Mouse (Mus musculus): ENCODE data around the gene Lcn5. TPM values are rescaled to one million over a fixed set of nuclear protein-coding genes. Genes with fewer than 3 reads are reported as not detected.

The Lcn5 gene
- not detected in 2 replicates for total RNA-seq (2017)

DNA sequence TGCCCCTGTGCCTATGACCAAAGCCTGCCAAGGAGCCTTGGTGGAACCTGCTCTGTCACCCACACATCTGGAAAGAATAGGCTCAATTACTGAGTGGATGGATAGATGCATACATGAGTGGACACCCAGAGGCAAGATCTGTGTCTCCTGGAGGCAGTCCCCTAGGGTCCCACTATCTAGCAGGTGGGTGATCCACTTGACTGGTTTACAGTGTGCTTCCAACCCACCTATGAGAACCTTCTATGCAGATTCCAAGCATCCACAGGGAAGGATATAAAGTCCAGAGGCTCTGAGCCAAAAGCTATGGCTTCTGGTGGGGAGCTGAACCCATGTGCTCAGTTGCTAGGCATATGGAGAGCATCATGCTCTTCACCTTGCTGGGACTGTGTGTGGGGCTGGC is at the start of gene Lcn5:
Lcn5 (plus strand) TSS at position 301 of the 400 bp plus-strand sequence.
- no peak for ATAC-seq (replicated peaks in 1 of 2; ENCODE audit: insufficient read depth in 1 of 2, low FRiP score in 2 of 2, low TSS enrichment in 1 of 2, low read depth in 1 of 2, poor library complexity in 2 of 2, severe bottlenecking in 2 of 2)

DNA sequence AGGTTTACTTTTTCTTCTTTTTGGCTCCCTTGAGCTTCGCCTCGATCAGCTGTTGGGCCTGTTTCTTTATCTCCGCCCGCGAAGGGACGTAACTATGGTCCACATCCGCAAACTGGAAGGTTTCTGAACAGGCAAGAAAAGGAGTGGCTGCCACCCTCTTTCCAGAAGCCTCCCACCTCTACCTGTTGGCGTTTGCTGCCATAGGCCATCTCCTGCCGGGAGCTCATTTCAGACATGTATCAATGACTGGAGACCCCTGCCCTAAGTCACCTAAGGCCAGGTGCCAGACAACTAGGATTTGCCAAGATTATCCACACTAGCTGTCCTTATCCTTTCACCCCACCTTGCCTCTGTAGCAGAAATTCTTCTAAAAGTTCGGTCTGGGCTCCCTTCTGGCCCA is 49.1 kb upstream of the Lcn5 start:
- peak; percentile 12 to 26; a peak in 2 of 4 replicates for ATAC-seq (replicated peaks in 1 of 2; ENCODE audit: insufficient read depth in 1 of 2, low FRiP score in 2 of 2, low TSS enrichment in 1 of 2, low read depth in 1 of 2, poor library complexity in 2 of 2, severe bottlenecking in 2 of 2)

- ATAC-seq (replicated peaks in 1 of 2; ENCODE audit: insufficient read depth in 1 of 2, low FRiP score in 2 of 2, low TSS enrichment in 1 of 2, low read depth in 1 of 2, poor library complexity in 2 of 2, severe bottlenecking in 2 of 2) = no peak
These were observed 41.4 kb upstream of the Lcn5 start for GRCm38 (mm10) chr2:25616398-25616797.

DNA sequence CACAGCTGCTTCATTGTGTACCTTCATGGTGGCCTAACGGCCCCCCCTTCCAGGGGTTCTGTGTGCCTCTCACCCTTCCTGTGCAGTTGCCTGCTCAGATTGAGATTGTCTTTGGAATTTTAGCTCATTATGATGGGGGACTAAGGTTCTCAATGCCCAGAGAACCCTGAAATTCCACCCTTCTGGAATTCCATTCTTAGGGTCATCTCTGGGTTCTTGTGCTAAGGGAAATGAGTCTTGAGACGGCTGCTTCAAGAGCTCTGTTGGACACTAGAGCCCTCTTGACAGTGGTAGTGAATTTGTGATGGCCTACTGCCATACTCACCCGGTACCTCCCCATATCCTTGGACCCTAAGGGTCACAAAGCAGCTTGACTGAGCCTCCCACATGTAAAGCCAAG is 40.2 kb upstream of the Lcn5 start, which contains the start of gene Ccdc183:
Ccdc183 (minus strand) TSS at position 101 of the 400 bp plus-strand sequence.
- no peak for ATAC-seq (replicated peaks in 1 of 2; ENCODE audit: insufficient read depth in 1 of 2, low FRiP score in 2 of 2, low TSS enrichment in 1 of 2, low read depth in 1 of 2, poor library complexity in 2 of 2, severe bottlenecking in 2 of 2)

DNA sequence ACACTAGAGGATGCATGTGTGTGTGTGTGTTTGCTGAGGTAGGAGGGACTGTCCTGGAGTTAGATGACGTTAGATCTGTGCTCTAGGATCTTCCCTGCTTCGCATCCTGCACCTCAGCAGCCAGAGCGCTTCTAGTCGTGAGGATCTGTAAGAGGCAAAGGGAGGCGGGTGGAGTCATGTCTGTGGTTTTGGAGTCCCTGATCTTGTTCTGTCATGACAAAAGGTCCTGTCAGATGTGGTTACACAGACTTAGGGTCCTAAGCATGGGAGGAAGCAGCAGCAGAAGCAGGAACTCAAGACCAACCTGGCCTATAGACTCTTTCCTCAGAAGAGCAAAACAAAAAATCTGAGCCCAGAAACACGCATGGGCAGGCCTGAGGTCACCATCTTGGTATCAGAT is 37.4 kb upstream of the Lcn5 start:
- ATAC-seq (replicated peaks in 1 of 2; ENCODE audit: insufficient read depth in 1 of 2, low FRiP score in 2 of 2, low TSS enrichment in 1 of 2, low read depth in 1 of 2, poor library complexity in 2 of 2, severe bottlenecking in 2 of 2) = 0 out of 4 replicates have a peak, but pooled peaks of 1 of the 2 experiments have one; percentile 4

- no peak for ATAC-seq (replicated peaks in 1 of 2; ENCODE audit: insufficient read depth in 1 of 2, low FRiP score in 2 of 2, low TSS enrichment in 1 of 2, low read depth in 1 of 2, poor library complexity in 2 of 2, severe bottlenecking in 2 of 2)
These were observed 36.9 kb upstream of the Lcn5 start for GRCm38 (mm10) chr2:25620852-25621228.

GRCm38 (mm10) chr2:25621229-25622200 is 36.2 kb upstream of the Lcn5 start, which contains the start of gene Tmem141:
TSS of gene Tmem141 (minus strand) at chr2:25622005.
- peak; percentile 57 to 77 for ATAC-seq (replicated peaks in 1 of 2; ENCODE audit: insufficient read depth in 1 of 2, low FRiP score in 2 of 2, low TSS enrichment in 1 of 2, low read depth in 1 of 2, poor library complexity in 2 of 2, severe bottlenecking in 2 of 2)

- ATAC-seq (replicated peaks in 1 of 2; ENCODE audit: insufficient read depth in 1 of 2, low FRiP score in 2 of 2, low TSS enrichment in 1 of 2, low read depth in 1 of 2, poor library complexity in 2 of 2, severe bottlenecking in 2 of 2) = no peak
These were observed 31.8 kb upstream of the Lcn5 start for GRCm38 (mm10) chr2:25625986-25626385.

DNA sequence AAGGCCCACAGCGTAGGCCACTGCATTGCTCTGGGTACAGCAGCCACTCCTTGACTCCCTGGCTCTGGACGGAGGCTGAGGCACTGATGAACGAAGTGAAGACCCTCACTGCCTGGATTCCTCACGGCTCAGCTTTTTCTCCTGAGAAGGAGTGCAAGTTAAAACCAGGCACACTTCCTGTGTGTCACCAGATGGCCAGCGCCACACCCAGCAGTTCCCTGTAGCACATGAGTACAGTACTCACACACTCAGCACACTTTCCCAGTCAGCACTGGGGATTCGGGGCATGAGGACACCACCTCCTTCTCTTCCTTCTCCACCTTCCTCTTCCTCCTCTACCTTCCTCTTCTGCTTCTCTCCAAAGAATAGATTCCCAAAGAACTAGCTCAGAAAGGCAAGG is 29.9 kb upstream of the Lcn5 start, which contains the start of gene Fcna:
Fcna (minus strand) TSS at position 220 of the 400 bp plus-strand sequence.
- no peak for ATAC-seq (replicated peaks in 1 of 2; ENCODE audit: insufficient read depth in 1 of 2, low FRiP score in 2 of 2, low TSS enrichment in 1 of 2, low read depth in 1 of 2, poor library complexity in 2 of 2, severe bottlenecking in 2 of 2)

DNA sequence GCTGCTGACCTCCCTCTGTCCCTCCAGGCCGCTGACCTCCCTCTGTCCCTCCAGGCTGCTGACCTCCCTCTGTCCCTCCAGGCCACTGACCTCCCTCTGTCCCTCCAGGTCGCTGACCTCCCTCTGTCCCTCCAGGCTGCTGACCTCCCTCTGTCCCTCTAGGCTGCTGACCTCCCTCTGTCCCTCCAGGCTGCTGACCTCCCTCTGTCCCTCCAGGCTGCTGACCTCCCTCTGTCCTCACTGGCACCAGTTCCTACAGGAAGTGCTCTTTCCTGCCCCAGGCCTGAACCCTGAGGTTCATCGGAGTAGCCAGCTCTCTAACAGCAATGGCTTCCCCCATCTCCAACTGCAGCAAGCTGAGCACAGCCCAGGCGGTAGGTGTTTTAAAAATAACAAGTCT is 29.0 kb upstream of the Lcn5 start:
- ATAC-seq (replicated peaks in 1 of 2; ENCODE audit: insufficient read depth in 1 of 2, low FRiP score in 2 of 2, low TSS enrichment in 1 of 2, low read depth in 1 of 2, poor library complexity in 2 of 2, severe bottlenecking in 2 of 2) = no peak

DNA sequence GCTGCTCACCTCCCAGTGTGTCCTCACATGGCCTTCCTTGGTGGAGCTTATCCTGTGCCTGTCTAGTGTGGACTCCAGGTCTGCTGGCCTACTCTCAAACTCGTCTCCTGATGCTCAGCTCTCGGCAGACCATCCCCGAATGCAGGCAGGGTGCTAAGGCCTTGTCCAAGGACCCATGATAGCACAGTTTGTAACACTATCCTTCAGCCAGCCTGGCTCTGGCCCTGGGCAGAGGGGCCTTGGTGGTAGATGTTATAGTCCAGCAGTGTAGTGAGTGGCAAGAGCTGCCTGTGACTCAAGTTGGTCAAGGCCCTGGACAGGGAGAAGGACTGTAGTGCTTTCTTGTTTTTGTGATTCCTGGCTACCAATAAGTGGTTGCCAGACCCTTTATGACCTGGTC is 24.1 kb upstream of the Lcn5 start:
- ATAC-seq (replicated peaks in 1 of 2; ENCODE audit: insufficient read depth in 1 of 2, low FRiP score in 2 of 2, low TSS enrichment in 1 of 2, low read depth in 1 of 2, poor library complexity in 2 of 2, severe bottlenecking in 2 of 2) = no peak

- ATAC-seq (replicated peaks in 1 of 2; ENCODE audit: insufficient read depth in 1 of 2, low FRiP score in 2 of 2, low TSS enrichment in 1 of 2, low read depth in 1 of 2, poor library complexity in 2 of 2, severe bottlenecking in 2 of 2) = no peak
These were observed 23.7 kb upstream of the Lcn5 start for GRCm38 (mm10) chr2:25634046-25634445.

- ATAC-seq (replicated peaks in 1 of 2; ENCODE audit: insufficient read depth in 1 of 2, low FRiP score in 2 of 2, low TSS enrichment in 1 of 2, low read depth in 1 of 2, poor library complexity in 2 of 2, severe bottlenecking in 2 of 2) = 0 out of 4 replicates have a peak, but pooled peaks of 1 of the 2 experiments have one; percentile 32
These were observed 17.9 kb upstream of the Lcn5 start for GRCm38 (mm10) chr2:25639890-25640289.

DNA sequence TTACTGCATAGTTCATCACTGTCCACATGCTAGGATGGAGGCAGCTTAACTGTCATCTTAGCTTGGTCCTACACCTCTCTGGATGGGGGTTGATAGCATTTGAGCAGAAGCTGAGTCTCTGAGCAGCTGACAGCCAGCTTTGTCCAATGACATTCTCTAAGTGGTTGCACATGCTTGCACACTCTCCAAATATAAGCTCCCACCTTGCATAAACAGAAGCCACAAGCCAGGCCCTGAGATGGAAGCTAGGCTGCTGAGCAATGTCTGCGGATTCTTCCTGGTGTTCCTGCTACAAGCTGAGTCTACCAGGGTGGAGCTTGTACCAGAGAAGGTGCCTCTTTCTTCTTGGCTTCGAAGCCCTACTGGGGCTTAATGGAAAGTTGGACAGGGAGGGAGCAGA is 4.8 kb upstream of the Lcn5 start, which contains the start of gene Lcn8:
Lcn8 (plus strand) TSS at position 219 of the 400 bp plus-strand sequence.
- no peak for ATAC-seq (replicated peaks in 1 of 2; ENCODE audit: insufficient read depth in 1 of 2, low FRiP score in 2 of 2, low TSS enrichment in 1 of 2, low read depth in 1 of 2, poor library complexity in 2 of 2, severe bottlenecking in 2 of 2)

DNA sequence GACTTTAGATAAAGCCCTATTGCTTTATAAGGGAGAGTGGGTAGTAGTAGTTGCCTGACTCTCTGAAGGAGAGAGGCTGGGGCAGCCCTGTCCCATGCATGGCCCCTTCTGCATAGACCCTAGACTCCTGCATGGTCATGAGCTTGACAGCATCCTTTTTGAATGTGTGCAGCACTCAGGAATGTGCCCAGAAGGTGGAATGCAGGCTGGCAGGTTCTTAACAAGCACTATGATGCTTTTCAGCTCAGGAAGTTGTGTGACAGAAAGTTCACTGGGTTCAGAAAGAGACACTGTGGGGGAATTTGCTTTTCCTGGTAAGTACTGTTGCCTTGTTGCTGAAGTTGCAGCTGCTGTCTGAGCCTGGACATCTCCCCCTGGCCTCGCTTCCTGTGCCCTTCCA is 3.2 kb upstream of the Lcn5 start:
- no peak for ATAC-seq (replicated peaks in 1 of 2; ENCODE audit: insufficient read depth in 1 of 2, low FRiP score in 2 of 2, low TSS enrichment in 1 of 2, low read depth in 1 of 2, poor library complexity in 2 of 2, severe bottlenecking in 2 of 2)

DNA sequence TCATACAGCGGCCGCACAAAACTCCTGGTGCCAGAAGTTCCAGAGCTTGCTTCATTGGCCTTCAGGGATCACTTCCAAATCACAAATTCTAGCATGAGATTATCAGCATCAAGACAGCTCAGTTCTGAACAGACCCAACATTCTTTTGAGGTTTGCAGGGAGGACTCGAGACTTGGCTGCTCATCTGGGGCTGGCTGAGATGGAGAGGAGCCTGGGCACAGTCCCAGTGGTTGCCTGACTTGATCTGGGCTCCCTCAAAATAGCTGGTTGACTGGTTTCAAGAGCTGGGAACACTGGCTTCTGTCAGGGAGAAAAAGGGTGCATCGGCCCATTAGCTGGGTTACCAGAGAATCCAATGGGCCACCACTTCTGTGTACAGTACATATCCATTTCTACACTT is 1.1 kb upstream of the Lcn5 start:
- ATAC-seq (replicated peaks in 1 of 2; ENCODE audit: insufficient read depth in 1 of 2, low FRiP score in 2 of 2, low TSS enrichment in 1 of 2, low read depth in 1 of 2, poor library complexity in 2 of 2, severe bottlenecking in 2 of 2) = no peak

- ATAC-seq (replicated peaks in 1 of 2; ENCODE audit: insufficient read depth in 1 of 2, low FRiP score in 2 of 2, low TSS enrichment in 1 of 2, low read depth in 1 of 2, poor library complexity in 2 of 2, severe bottlenecking in 2 of 2) = no peak
These were observed 506 bp upstream of the Lcn5 start for GRCm38 (mm10) chr2:25657246-25657645.

DNA sequence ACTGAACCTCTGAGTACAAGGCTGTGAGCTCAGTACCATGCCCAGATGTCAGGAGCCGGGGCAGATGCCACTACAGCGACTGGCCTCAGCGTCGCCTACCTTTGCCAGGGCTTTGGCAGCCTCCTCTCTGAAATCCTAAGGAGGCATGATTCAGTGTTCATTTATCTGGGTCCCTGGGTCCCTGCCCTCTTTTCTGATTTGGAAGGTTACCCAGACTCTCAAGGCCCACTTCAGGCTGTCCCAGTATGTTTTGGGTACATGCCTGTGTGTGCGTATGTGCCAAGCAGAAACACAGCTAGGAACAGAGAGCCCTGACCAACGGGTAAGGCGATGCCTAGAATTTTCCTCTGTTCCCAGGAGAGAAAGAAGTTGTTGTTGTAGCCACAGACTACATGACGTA is 2.5 kb downstream of the Lcn5 start:
- ATAC-seq (replicated peaks in 1 of 2; ENCODE audit: insufficient read depth in 1 of 2, low FRiP score in 2 of 2, low TSS enrichment in 1 of 2, low read depth in 1 of 2, poor library complexity in 2 of 2, severe bottlenecking in 2 of 2) = no peak

Measured in hematopoietic stem cell, adult 5-6 weeks (primary cell).